Mouse (Mus musculus) cerebellum, adult 8-10 months (tissue): ENCODE measurements around the gene Cd276.

ENCODE experiments used
- DNase-seq: peaks from one replicate; pipeline ENCODE4 v3.0.0; 2022

The Cd276 gene

DNA sequence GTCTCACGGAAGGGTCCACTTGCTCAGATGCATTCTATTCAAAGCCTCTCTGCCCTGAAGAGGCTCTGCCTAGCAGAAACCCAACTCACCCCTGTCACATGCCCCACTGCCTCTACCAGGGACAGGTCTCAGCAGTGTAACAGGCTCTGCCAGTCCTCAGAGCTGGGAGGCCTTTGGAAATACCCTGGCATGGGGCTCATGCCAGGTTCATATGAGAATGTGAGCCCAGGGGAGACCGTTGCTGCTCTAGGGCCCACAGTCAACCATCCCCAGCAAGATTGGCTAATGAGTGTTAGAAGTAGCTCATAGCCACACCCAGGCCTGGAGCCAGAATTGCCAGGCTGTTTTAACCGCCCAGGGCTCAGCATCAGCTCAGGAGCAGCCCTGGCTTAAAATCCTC is 5.5 kb downstream of the Cd276 start:
- peak; percentile 21 for DNase-seq

DNA sequence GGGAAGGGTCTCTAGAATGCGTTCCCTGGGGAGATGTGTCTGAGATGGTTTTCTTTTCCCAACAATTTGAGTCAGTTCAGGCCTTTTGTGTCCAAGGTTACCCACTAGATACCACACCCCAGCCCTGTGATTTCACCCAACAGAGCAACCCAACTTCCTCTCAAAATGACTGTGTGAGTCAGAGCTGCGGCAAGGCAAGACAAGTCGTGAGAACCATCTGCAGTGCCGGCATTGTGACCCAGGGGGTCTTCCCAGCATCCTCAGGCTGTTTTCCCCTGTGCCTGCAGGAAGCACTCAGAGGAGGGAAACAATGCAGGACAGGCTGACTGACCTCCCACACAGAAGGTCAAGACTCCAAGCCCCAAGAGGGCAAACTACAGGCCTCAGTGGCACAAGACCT is 6.3 kb downstream of the Cd276 start:
- DNase-seq, result no peak

- peak; percentile 69 for DNase-seq
These were observed 8.4 kb downstream of the Cd276 start for GRCm38 (mm10) chr9:58546630-58547360.

GRCm38 (mm10) chr9:58545428-58545827 is 9.8 kb downstream of the Cd276 start:
- DNase-seq, result peak; percentile 30

DNA sequence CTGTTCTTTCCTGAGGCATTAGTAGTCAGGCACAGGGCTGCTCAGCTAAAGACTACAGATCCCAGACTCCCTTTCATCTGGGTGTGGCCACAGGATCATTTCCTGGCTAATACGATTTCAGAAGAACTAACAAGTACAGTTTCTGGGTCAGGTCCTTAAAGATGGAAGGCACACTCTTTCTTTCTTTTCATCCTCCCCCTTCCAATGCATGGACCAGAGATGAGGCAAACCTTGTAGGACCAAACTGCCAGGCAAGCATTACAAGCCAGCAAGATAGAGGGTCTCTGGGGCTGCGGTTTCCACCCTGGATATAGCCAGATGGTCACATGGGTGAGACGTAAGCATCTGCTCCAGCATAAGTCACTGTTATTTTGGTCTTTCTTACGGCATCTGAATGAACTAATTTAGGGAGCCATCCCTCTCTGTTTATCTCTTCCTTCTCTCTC is 10.3 kb downstream of the Cd276 start:
- peak; percentile 39 for DNase-seq

GRCm38 (mm10) chr9:58541895-58542338 is 13.3 kb downstream of the Cd276 start:
- DNase-seq, result no peak

GRCm38 (mm10) chr9:58539886-58540285 is 15.4 kb downstream of the Cd276 start:
- peak; percentile 67 for DNase-seq

GRCm38 (mm10) chr9:58537774-58538173 is 17.5 kb downstream of the Cd276 start:
- no peak for DNase-seq

GRCm38 (mm10) chr9:58535447-58536134 is 19.6 kb downstream of the Cd276 start:
- DNase-seq, result no peak

DNA sequence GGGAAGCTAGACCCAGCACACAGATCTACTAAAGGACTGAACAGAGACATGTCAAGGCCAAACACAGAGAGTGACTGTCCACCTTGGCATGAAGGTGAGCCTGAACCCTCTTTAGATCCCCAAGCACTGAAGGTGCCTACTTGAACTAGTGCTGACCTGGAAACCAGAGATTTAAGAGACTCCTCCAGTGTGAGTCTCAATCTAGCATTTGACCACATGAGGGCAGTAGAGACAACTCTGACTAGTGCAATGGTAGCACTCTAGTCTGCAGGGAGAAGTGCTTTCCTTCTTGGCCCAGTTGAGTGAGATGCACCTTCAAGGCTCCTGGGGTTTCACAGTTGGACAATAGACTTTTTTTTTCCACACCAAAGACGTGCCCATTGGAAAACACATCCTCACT is 20.5 kb downstream of the Cd276 start:
- DNase-seq, result peak; percentile 69

DNA sequence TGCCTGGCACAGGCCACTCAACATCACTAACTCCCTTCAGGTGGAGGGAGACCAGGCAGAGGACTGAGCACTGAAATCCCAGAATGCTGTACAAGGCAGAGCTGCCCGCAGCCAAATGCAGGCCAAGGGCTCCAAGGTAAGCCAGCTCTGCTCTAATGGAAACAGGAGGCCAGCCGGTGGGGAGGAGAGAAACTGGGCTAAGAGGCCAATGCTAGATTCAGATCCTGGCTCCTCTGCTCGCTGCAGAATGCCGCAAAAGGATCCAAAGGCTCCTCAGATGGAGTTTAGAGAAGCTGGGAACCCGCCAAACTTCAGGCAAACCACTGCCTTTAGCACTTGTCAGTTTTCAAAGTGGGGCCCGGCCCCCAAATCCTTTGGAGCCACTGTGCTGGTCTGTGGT is 21.9 kb downstream of the Cd276 start:
- peak; percentile 71 for DNase-seq

DNA sequence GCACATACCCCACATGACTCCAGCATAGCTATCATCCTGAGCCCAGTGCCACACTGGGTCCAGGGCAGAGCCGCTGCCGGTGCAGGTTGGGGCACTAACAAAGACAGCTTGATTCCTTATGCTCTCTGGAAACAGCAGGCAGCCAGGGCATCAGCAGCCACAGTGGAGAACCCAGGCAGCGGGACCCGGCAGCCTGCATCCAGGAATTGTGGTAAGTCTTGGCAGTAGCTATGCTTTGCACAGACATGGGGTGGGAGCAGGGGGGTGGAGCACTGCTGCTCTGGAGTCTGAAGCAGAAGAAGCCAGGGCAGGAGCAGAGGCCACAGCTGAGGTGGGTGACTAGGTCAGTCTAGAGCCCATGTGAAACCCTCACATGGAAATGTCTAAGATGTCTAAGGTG is 23.0 kb downstream of the Cd276 start:
- DNase-seq, result no peak

- DNase-seq, result no peak
These were observed 24.8 kb downstream of the Cd276 start for GRCm38 (mm10) chr9:58530407-58530806.

GRCm38 (mm10) chr9:58527841-58528240 is 27.4 kb downstream of the Cd276 start:
- DNase-seq, result no peak

- no peak for DNase-seq
These were observed 30.1 kb downstream of the Cd276 start for GRCm38 (mm10) chr9:58525108-58525507.

- no peak for DNase-seq
These were observed 33.3 kb downstream of the Cd276 start for GRCm38 (mm10) chr9:58521883-58522423.

- peak; percentile 75 for DNase-seq
These were observed 34.2 kb downstream of the Cd276 start for GRCm38 (mm10) chr9:58520816-58521581.

- no peak for DNase-seq
These were observed 35.3 kb downstream of the Cd276 start for GRCm38 (mm10) chr9:58519953-58520352.

GRCm38 (mm10) chr9:58517866-58518750 is 37.1 kb downstream of the Cd276 start:
- DNase-seq, result no peak

DNA sequence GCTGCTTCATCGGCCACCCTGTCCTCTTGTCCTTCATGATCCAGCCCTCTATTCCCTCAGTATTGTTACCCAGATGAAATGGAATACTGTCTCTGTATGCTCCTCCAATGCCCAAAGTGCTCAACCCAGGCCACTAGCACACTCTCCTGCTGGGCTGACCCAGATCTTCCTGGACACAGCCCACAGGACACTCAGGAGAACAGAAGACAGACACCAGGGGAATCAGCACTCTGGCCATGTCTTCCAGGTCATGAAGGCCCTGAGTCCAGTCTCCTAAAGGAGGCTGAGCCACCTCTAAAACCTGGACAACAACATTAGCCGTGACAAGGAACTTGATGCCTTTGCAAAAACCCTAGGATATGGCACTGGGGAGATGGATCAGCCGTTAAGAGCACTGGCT is 38.8 kb downstream of the Cd276 start:
- DNase-seq, result peak; percentile 61

- DNase-seq, result no peak
These were observed 41.5 kb downstream of the Cd276 start for GRCm38 (mm10) chr9:58513749-58514148.

GRCm38 (mm10) chr9:58510452-58510851 is 44.8 kb downstream of the Cd276 start:
- no peak for DNase-seq
